Mouse (Mus musculus): Measurements from ENCODE around the gene 0610009B22Rik.
"Not testable (repeated sequence)": the region's sequence is repeated elsewhere in the genome, so short reads cannot be mapped to it uniquely, and the experiment has no call there.

The 0610009B22Rik gene

GRCm38 (mm10) chr11:51688330-51689328 lies at the start of gene 0610009B22Rik:
TSS of gene 0610009B22Rik (minus strand) at chr11:51688874.
- DNase-seq (ENCODE audit: low spot score), result peak; percentile 99

GRCm38 (mm10) chr11:51734218-51734617 lies 45.5 kb upstream of the 0610009B22Rik start:
- DNase-seq (ENCODE audit: low spot score), result not testable (repeated sequence)

GRCm38 (mm10) chr11:51732883-51733282 lies 44.2 kb upstream of the 0610009B22Rik start:
- no peak for DNase-seq (ENCODE audit: low spot score)

GRCm38 (mm10) chr11:51721066-51721465 lies 32.4 kb upstream of the 0610009B22Rik start:
- no peak for DNase-seq (ENCODE audit: low spot score)

- DNase-seq (ENCODE audit: low spot score), result no peak
These were observed 18.4 kb upstream of the 0610009B22Rik start for GRCm38 (mm10) chr11:51707080-51707479.

- DNase-seq (ENCODE audit: low spot score), result no peak
These were observed 17.8 kb upstream of the 0610009B22Rik start for GRCm38 (mm10) chr11:51706451-51706850.

GRCm38 (mm10) chr11:51703379-51703998 lies 14.8 kb upstream of the 0610009B22Rik start:
- DNase-seq (ENCODE audit: low spot score), result no peak

GRCm38 (mm10) chr11:51702831-51703230 lies 14.2 kb upstream of the 0610009B22Rik start:
- DNase-seq (ENCODE audit: low spot score), result no peak

- no peak for DNase-seq (ENCODE audit: low spot score)
These were observed 6.3 kb upstream of the 0610009B22Rik start for GRCm38 (mm10) chr11:51694984-51695383.

GRCm38 (mm10) chr11:51690597-51690996 lies 1.9 kb upstream of the 0610009B22Rik start:
- DNase-seq (ENCODE audit: low spot score), result not testable (repeated sequence)

GRCm38 (mm10) chr11:51689343-51689742 lies 669 bp upstream of the 0610009B22Rik start:
- DNase-seq (ENCODE audit: low spot score), result no peak

- no peak for DNase-seq (ENCODE audit: low spot score)
These were observed 6.7 kb downstream of the 0610009B22Rik start for GRCm38 (mm10) chr11:51681976-51682374.

- peak; percentile 74 for DNase-seq (ENCODE audit: low spot score)
These were observed 7.2 kb downstream of the 0610009B22Rik start for GRCm38 (mm10) chr11:51681324-51681975.

GRCm38 (mm10) chr11:51679466-51679865 lies 9.2 kb downstream of the 0610009B22Rik start:
- DNase-seq (ENCODE audit: low spot score), result no peak

- no peak for DNase-seq (ENCODE audit: low spot score)
These were observed 10.8 kb downstream of the 0610009B22Rik start for GRCm38 (mm10) chr11:51677737-51678418.

GRCm38 (mm10) chr11:51675386-51675785 lies 13.3 kb downstream of the 0610009B22Rik start:
- DNase-seq (ENCODE audit: low spot score), result no peak

GRCm38 (mm10) chr11:51673291-51673690 lies 15.4 kb downstream of the 0610009B22Rik start:
- DNase-seq (ENCODE audit: low spot score), result no peak

- no peak for DNase-seq (ENCODE audit: low spot score)
These were observed 17.3 kb downstream of the 0610009B22Rik start for GRCm38 (mm10) chr11:51671376-51671775.

GRCm38 (mm10) chr11:51670846-51671245 lies 17.8 kb downstream of the 0610009B22Rik start:
- DNase-seq (ENCODE audit: low spot score), result no peak

GRCm38 (mm10) chr11:51664747-51665146 lies 23.9 kb downstream of the 0610009B22Rik start:
- DNase-seq (ENCODE audit: low spot score), result not testable (repeated sequence)

- no peak for DNase-seq (ENCODE audit: low spot score)
These were observed 26.0 kb downstream of the 0610009B22Rik start for GRCm38 (mm10) chr11:51662632-51663031.

- DNase-seq (ENCODE audit: low spot score), result no peak
These were observed 26.8 kb downstream of the 0610009B22Rik start for GRCm38 (mm10) chr11:51661867-51662365.
